Mouse (Mus musculus) bone marrow macrophage, adult 2 months (primary cell): ENCODE measurements around the gene Snapc4.

ENCODE experiments used
- CTCF ChIP-seq: IDR thresholded peaks from 2 replicates; pipeline ENCODE4 v1.5.1; 2012; ENCODE audit warnings: low read depth, mild to moderate bottlenecking, low read length, moderate library complexity
- POLR2A ChIP-seq: IDR thresholded peaks from 2 replicates; pipeline ENCODE4 v1.6.1; 2012; ENCODE audit warnings: mild to moderate bottlenecking, low read depth, low read length, borderline replicate concordance

DNA sequence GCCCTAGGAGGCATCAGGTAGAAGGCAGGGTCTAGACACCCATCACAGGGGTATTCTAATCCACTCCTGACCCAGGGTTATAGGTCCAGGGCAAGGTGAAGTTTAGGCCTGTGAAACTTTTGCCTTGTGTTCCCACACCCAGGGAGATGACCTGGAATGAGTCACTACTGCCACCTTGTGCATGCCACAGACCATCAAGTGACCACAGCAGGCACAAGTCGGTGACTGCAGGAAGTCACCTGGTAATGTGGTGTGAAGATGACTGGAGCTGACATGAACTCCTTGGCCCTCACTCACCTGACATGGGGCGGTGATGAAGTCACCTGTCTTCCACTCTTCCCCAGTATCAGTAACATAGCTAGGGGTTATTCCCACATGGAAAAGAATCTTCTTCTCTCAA lies 67.6 kb downstream of the Snapc4 start:
- TF ChIP-seq CTCF (no peak), POLR2A (no peak)
